Mouse (Mus musculus): ENCODE results near the gene Maml2. TPM values are rescaled to one million over a fixed set of nuclear protein-coding genes. Genes with fewer than 3 reads are reported as not detected.

The Maml2 gene
- total RNA-seq, 1 experiment: 1.9 TPM

GRCm38 (mm10) chr9:13748798-13749674, 451.3 kb downstream of the Maml2 start:
- peak; percentile 78 for DNase-seq (ENCODE audit: low read depth, low spot score)
- Histone ChIP-seq H3K4me1 (ENCODE audit: control insufficient read depth in 2 of 2, insufficient read depth in 2 of 2, low read length in 2 of 2, poor library complexity in 1 of 2) (peaks cover 0 to 3% of the 10 kb centered on the region in 2 experiments; a peak in 1 of 4 replicates), H3K9me3 (ENCODE audit: control insufficient read depth, insufficient read depth, low read depth, low read length) (no peaks in the 10 kb centered on the region), H3K27ac (ENCODE audit: insufficient read depth, low read depth, low read length, poor library complexity, severe bottlenecking) (peak overlapping the region; percentile 51; the same call in 1 of the 2 replicates), H3K36me3 (ENCODE audit: control insufficient read depth, insufficient read depth, low read length, poor library complexity, severe bottlenecking) (no peaks in the 10 kb centered on the region), H3K4me3 (ENCODE audit: insufficient read depth in 1 of 2, low read depth in 1 of 2, low read length in 2 of 2, poor library complexity in 1 of 2, severe bottlenecking in 1 of 2) (peak overlapping the region; percentile 81 to 92), H3K9ac (ENCODE audit: insufficient read depth, low read depth, low read length, poor library complexity, severe bottlenecking) (peak overlapping the region; percentile 98)
- TF ChIP-seq MAFK (IDR thresholded peaks at IDR 0.05; ENCODE audit: insufficient read depth, low read depth, low read length) (no peak), HCFC1 (IDR thresholded peaks at IDR 0.05; ENCODE audit: borderline replicate concordance, insufficient read depth, low read length) (peak; percentile 66; the same call in 1 of the 2 replicates)
- in situ Hi-C loops (cut with MboI; ENCODE audit: low sequenced_read_pairs in 2 of 2, unreplicated experiment in 2 of 2): no loop called here

- H3K4me3 ChIP-seq (ENCODE audit: insufficient read depth in 1 of 2, low read depth in 1 of 2, low read length in 2 of 2, poor library complexity in 1 of 2, severe bottlenecking in 1 of 2): peak overlapping the region; percentile 81 to 92
- in situ Hi-C loops (cut with MboI; ENCODE audit: low sequenced_read_pairs in 2 of 2, unreplicated experiment in 2 of 2): no loop called here
- no peak overlapping the region for H3K27ac ChIP-seq (ENCODE audit: insufficient read depth, low read depth, low read length, poor library complexity, severe bottlenecking)
Observed at GRCm38 (mm10) chr9:13749675-13749998, 451.9 kb downstream of the Maml2 start.

GRCm38 (mm10) chr9:13752543-13752942, 454.8 kb downstream of the Maml2 start:
- Histone ChIP-seq H3K36me3 (ENCODE audit: control insufficient read depth, insufficient read depth, low read length, poor library complexity, severe bottlenecking) (no peaks in the 10 kb centered on the region), H3K9me3 (ENCODE audit: control insufficient read depth, insufficient read depth, low read depth, low read length) (no peaks in the 10 kb centered on the region), H3K4me3 (ENCODE audit: insufficient read depth in 1 of 2, low read depth in 1 of 2, low read length in 2 of 2, poor library complexity in 1 of 2, severe bottlenecking in 1 of 2) (no peak overlapping the region), H3K9ac (ENCODE audit: insufficient read depth, low read depth, low read length, poor library complexity, severe bottlenecking) (no peak overlapping the region), H3K27ac (ENCODE audit: insufficient read depth, low read depth, low read length, poor library complexity, severe bottlenecking) (no peak overlapping the region), H3K4me1 (ENCODE audit: control insufficient read depth in 2 of 2, insufficient read depth in 2 of 2, low read length in 2 of 2, poor library complexity in 1 of 2) (peaks cover 0 to 3% of the 10 kb centered on the region in 2 experiments; a peak in 1 of 4 replicates)
- no peak for TF ChIP-seq MAFK (IDR thresholded peaks at IDR 0.05; ENCODE audit: insufficient read depth, low read depth, low read length)
- no peak for TF ChIP-seq HCFC1 (IDR thresholded peaks at IDR 0.05; ENCODE audit: borderline replicate concordance, insufficient read depth, low read length)
- TF ChIP-seq ZC3H11A (IDR thresholded peaks at IDR 0.05; ENCODE audit: borderline replicate concordance, low read depth, low read length): no peak
- TF ChIP-seq CHD2 (IDR thresholded peaks at IDR 0.05; ENCODE audit: low read depth, low read length): no peak
- TF ChIP-seq ZNF384 (IDR thresholded peaks at IDR 0.05; ENCODE audit: low read depth, low read length): no peak
- DNase-seq (ENCODE audit: low read depth, low spot score): no peak
- in situ Hi-C loops (cut with MboI; ENCODE audit: low sequenced_read_pairs in 2 of 2, unreplicated experiment in 2 of 2): loop anchor here in 1 of 2 experiments (25.0 kb wide), 1 partner anchor 1815 kb away; no protein-coding TSS in a partner anchor

More at GRCm38 (mm10) chr9:13749675-13749998, 451.9 kb downstream of the Maml2 start:
- TF ChIP-seq HCFC1 (IDR thresholded peaks at IDR 0.05; ENCODE audit: borderline replicate concordance, insufficient read depth, low read length) (no peak), CHD2 (IDR thresholded peaks at IDR 0.05; ENCODE audit: low read depth, low read length) (no peak), ZC3H11A (IDR thresholded peaks at IDR 0.05; ENCODE audit: borderline replicate concordance, low read depth, low read length) (no peak), ZNF384 (IDR thresholded peaks at IDR 0.05; ENCODE audit: low read depth, low read length) (no peak), MAFK (IDR thresholded peaks at IDR 0.05; ENCODE audit: insufficient read depth, low read depth, low read length) (no peak)
- H3K36me3 ChIP-seq (ENCODE audit: control insufficient read depth, insufficient read depth, low read length, poor library complexity, severe bottlenecking): no peaks in the 10 kb centered on the region
- H3K4me1 ChIP-seq (ENCODE audit: control insufficient read depth in 2 of 2, insufficient read depth in 2 of 2, low read length in 2 of 2, poor library complexity in 1 of 2): peaks cover 0 to 3% of the 10 kb centered on the region in 2 experiments; a peak in 1 of 4 replicates
- H3K9me3 ChIP-seq (ENCODE audit: control insufficient read depth, insufficient read depth, low read depth, low read length): no peaks in the 10 kb centered on the region
- H3K9ac ChIP-seq (ENCODE audit: insufficient read depth, low read depth, low read length, poor library complexity, severe bottlenecking): peak overlapping the region; percentile 98
- peak; percentile 21 for DNase-seq (ENCODE audit: low read depth, low spot score)

Other genes with a start within 250 kb of the Maml2 start
- 2.3 and 2.8 TPM in 2 replicates for gene Jrkl, start 52.1 kb upstream of the Maml2 start, total RNA-seq (2012; rRNA removed)
- 1.1 and 1.6 TPM in 2 replicates for gene Ccdc82, start 51.0 kb upstream of the Maml2 start, total RNA-seq (2012; rRNA removed)
- gene Gm17571, start 148.8 kb downstream of the Maml2 start, total RNA-seq (2012; rRNA removed): not detected in 2 replicates